Mouse (Mus musculus) liver, postnatal 0 days (tissue): ENCODE data around the gene Tm9sf2. TPM values are rescaled to one million over a fixed set of nuclear protein-coding genes. Genes with fewer than 3 reads are reported as not detected.

Source experiments
- ATAC-seq: fragments of 200-750 bp; cut with Nextera tagmentation; 2 replicates; pipeline ENCODE4 v1.8.0; 2017; ENCODE audit warnings: mild to moderate bottlenecking, moderate library complexity
- DNase-seq: peaks from one replicate; pipeline ENCODE4 v3.0.0-alpha.2; 2016
- H3K27ac ChIP-seq: fragments of 300-500 bp; sonication (generic); 2 replicates; pipeline ENCODE4 v1.5.1; 2014; ENCODE audit warnings: antibody characterized with exemption, moderate library complexity, mild to moderate bottlenecking, low read depth
- H3K27me3 ChIP-seq: fragments of 300-500 bp; sonication (generic); 2 replicates; pipeline ENCODE4 v1.6.1; 2014; ENCODE audit warnings: low read length, control low read depth, mixed read lengths; ENCODE audit not compliant: insufficient read depth
- H3K36me3 ChIP-seq: fragments of 300-500 bp; sonication (generic); replicated peaks from 2 replicates; pipeline ENCODE4 v1.6.1; 2014; ENCODE audit warnings: mild to moderate bottlenecking, control low read depth, low read length, moderate library complexity, mixed read lengths; ENCODE audit not compliant: insufficient read depth
- H3K4me1 ChIP-seq: fragments of 300-500 bp; sonication (generic); 2 replicates; pipeline ENCODE4 v1.6.1; 2014; ENCODE audit warnings: antibody characterized with exemption, mild to moderate bottlenecking, control low read depth; ENCODE audit not compliant: insufficient read depth
- H3K4me2 ChIP-seq: fragments of 300-500 bp; sonication (generic); 2 replicates; pipeline ENCODE4 v1.6.1; 2014; ENCODE audit warnings: low read depth, mild to moderate bottlenecking, low read length, moderate library complexity, mixed read lengths
- H3K4me3 ChIP-seq: fragments of 300-500 bp; sonication (generic); 2 replicates; pipeline ENCODE4 v1.5.1; 2014; ENCODE audit warnings: low read depth, low read length
- H3K9ac ChIP-seq: fragments of 300-500 bp; sonication (generic); replicated peaks from 2 replicates; pipeline ENCODE4 v1.6.1; 2014; ENCODE audit warnings: mild to moderate bottlenecking, moderate library complexity
- H3K9me3 ChIP-seq: fragments of 300-500 bp; sonication (generic); 2 replicates; pipeline ENCODE4 v1.6.1; 2016; ENCODE audit warnings: mild to moderate bottlenecking, control low read depth, low read length, mixed read lengths
- CTCF ChIP-seq: sonication (generic); IDR thresholded peaks from 2 replicates; pipeline ENCODE4 v1.5.1; 2016; ENCODE audit warnings: antibody characterized with exemption, low read depth
- EP300 ChIP-seq: IDR thresholded peaks from 2 replicates; pipeline ENCODE4 v1.6.1; 2016; ENCODE audit warnings: antibody characterized with exemption, low read depth, mild to moderate bottlenecking
- WGBS: fragments of 180-500 bp; shearing (Covaris S2); extraction: QIAGEN DNeasy Blood & Tissue Kit; methylation state at CpG from one replicate; pipeline ENCODE4 v1.1.7; 2014; ENCODE audit not compliant: insufficient replicate concordance; 5-methylcytosine and 5-hydroxymethylcytosine counted together
- polyA plus RNA-seq: library from polyadenylated mRNA; unstranded; fragments of >200 nt; fragmentation: Nextera tagmentation; extraction: Ambion mirVana; gene quantifications from 2 replicates; pipeline ENCODE4 v1.2.1, GENCODE M21; 2015

Gene Tm9sf2
- polyA plus RNA-seq, 1 experiment from 2014 or later: 107 TPM

- peaks cover 23% of the 10 kb centered on the region for H3K36me3 ChIP-seq
- 81% methylated on average over 2 of the region's 2 CpGs for WGBS
- TF ChIP-seq CTCF (peak; percentile 17; the same call in 1 of the 2 replicates), EP300 (no peak)
- H3K9me3 ChIP-seq: no peaks in the 10 kb centered on the region
- no peak overlapping the region for H3K4me2 ChIP-seq
- no peaks in the 10 kb centered on the region for H3K27me3 ChIP-seq
- ATAC-seq (no peak), DNase-seq (no peak)
- peaks cover 3% of the 10 kb centered on the region; the same call in 1 of the 2 replicates for H3K4me1 ChIP-seq
- no peak overlapping the region for H3K9ac ChIP-seq
- no peak overlapping the region for H3K27ac ChIP-seq
- H3K4me3 ChIP-seq: no peak overlapping the region
These were observed 24.8 kb downstream of the Tm9sf2 start for GRCm38 (mm10) chr14:122131644-122132043.

GRCm38 (mm10) chr14:122136368-122136928 is 29.6 kb downstream of the Tm9sf2 start:
- ATAC-seq (no peak), DNase-seq (no peak)
- H3K9ac ChIP-seq: no peak overlapping the region
- 88% methylated on average over 3 of the region's 3 CpGs for WGBS
- peaks cover 48% of the 10 kb centered on the region for H3K36me3 ChIP-seq
- no peaks in the 10 kb centered on the region for H3K4me1 ChIP-seq
- H3K9me3 ChIP-seq: no peaks in the 10 kb centered on the region
- no peak overlapping the region for H3K27ac ChIP-seq
- no peak overlapping the region for H3K4me2 ChIP-seq
- H3K27me3 ChIP-seq: no peaks in the 10 kb centered on the region
- no peak for TF ChIP-seq EP300
- no peak for TF ChIP-seq CTCF
- H3K4me3 ChIP-seq: no peak overlapping the region

- H3K27ac ChIP-seq: no peak overlapping the region
- H3K4me3 ChIP-seq: no peak overlapping the region
- H3K36me3 ChIP-seq: peaks cover 51% of the 10 kb centered on the region
- DNase-seq (no peak), ATAC-seq (no peak)
- H3K9ac ChIP-seq: no peak overlapping the region
- TF ChIP-seq CTCF: no peak
- TF ChIP-seq EP300: no peak
- H3K27me3 ChIP-seq: no peaks in the 10 kb centered on the region
- no peak overlapping the region for H3K4me2 ChIP-seq
- no peaks in the 10 kb centered on the region for H3K4me1 ChIP-seq
- no peaks in the 10 kb centered on the region for H3K9me3 ChIP-seq
- 72% methylated on average over 7 of the region's 7 CpGs for WGBS
These were observed 30.4 kb downstream of the Tm9sf2 start for GRCm38 (mm10) chr14:122137234-122137633.

GRCm38 (mm10) chr14:122140126-122140525 is 33.3 kb downstream of the Tm9sf2 start:
- Histone ChIP-seq H3K27ac (no peak overlapping the region), H3K9ac (no peak overlapping the region), H3K4me1 (no peaks in the 10 kb centered on the region), H3K27me3 (no peaks in the 10 kb centered on the region), H3K36me3 (peaks cover 66% of the 10 kb centered on the region), H3K4me2 (no peak overlapping the region), H3K4me3 (no peak overlapping the region), H3K9me3 (no peaks in the 10 kb centered on the region)
- WGBS: 67% methylated on average over 1 of the region's 1 CpGs
- no peak for DNase-seq
- TF ChIP-seq EP300: no peak
- no peak for TF ChIP-seq CTCF
- ATAC-seq: no peak

- ATAC-seq: no peak
These were observed 36.9 kb downstream of the Tm9sf2 start for GRCm38 (mm10) chr14:122143585-122144269.

GRCm38 (mm10) chr14:122145374-122145773 is 38.5 kb downstream of the Tm9sf2 start:
- TF ChIP-seq CTCF (no peak), EP300 (no peak)

More at GRCm38 (mm10) chr14:122143585-122144269, 36.9 kb downstream of the Tm9sf2 start:
- Histone ChIP-seq H3K36me3 (peaks cover 81% of the 10 kb centered on the region), H3K4me1 (no peaks in the 10 kb centered on the region), H3K9ac (no peak overlapping the region), H3K27ac (no peak overlapping the region), H3K4me2 (no peak overlapping the region), H3K27me3 (no peaks in the 10 kb centered on the region), H3K4me3 (no peak overlapping the region), H3K9me3 (no peaks in the 10 kb centered on the region)
- TF ChIP-seq CTCF: no peak
- no peak for TF ChIP-seq EP300
- DNase-seq: no peak
- WGBS: 78% methylated on average over 4 of the region's 4 CpGs

GRCm38 (mm10) chr14:122150616-122151015 is 43.8 kb downstream of the Tm9sf2 start:
- H3K4me1 ChIP-seq: no peaks in the 10 kb centered on the region
- H3K36me3 ChIP-seq: peaks cover 74% of the 10 kb centered on the region
- ATAC-seq (no peak), DNase-seq (no peak)
- H3K9ac ChIP-seq: no peak overlapping the region
- no peaks in the 10 kb centered on the region for H3K9me3 ChIP-seq
- no peak overlapping the region for H3K4me2 ChIP-seq
- no peaks in the 10 kb centered on the region for H3K27me3 ChIP-seq
- WGBS: 92% methylated on average over 5 of the region's 5 CpGs
- no peak overlapping the region for H3K4me3 ChIP-seq
- H3K27ac ChIP-seq: no peak overlapping the region
- TF ChIP-seq CTCF (no peak), EP300 (no peak)

More at GRCm38 (mm10) chr14:122145374-122145773, 38.5 kb downstream of the Tm9sf2 start:
- WGBS: 23% methylated on average over 1 of the region's 1 CpGs
- H3K27ac ChIP-seq: no peak overlapping the region
- H3K27me3 ChIP-seq: no peaks in the 10 kb centered on the region
- DNase-seq (no peak), ATAC-seq (no peak)
- peaks cover 76% of the 10 kb centered on the region for H3K36me3 ChIP-seq
- H3K9me3 ChIP-seq: no peaks in the 10 kb centered on the region
- H3K4me3 ChIP-seq: no peak overlapping the region
- H3K9ac ChIP-seq: no peak overlapping the region
- no peaks in the 10 kb centered on the region for H3K4me1 ChIP-seq
- H3K4me2 ChIP-seq: no peak overlapping the region
